Mouse (Mus musculus): ENCODE measurements at regions not wholly inside any gene's neighbourhood (a gene's known extent, or its start where the extent isn't known, plus 50 kb on each side); places are given as distances from the start of the nearest gene placed in this dataset.
A peak's percentile ranks its signal among the peaks of the same experiment; 100 is the strongest.

DNA sequence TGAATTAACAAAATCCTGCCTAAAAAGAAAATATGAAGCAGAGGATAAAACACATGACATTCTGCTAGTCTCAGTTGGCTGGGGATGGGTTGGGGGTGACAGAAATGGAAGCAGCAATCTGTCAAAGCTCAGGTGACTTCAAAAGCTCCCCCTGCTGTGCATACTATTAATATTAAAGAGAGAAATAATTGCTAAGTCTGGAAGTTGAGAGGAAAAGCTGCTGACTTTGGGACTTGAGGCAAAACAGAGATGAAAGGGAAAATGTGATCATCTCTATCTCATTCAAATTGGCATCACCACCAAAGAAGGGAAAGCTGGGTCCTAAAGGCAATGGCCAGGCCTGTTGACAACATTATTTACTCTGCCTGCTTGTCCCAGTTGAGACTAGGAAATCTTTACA is 90.8 kb downstream of the Rpe65 start:
- no peak for DNase-seq

- peak in 1 of 2 experiments; percentile 4 for DNase-seq
Measured at GRCm38 (mm10) chr3:159724340-159725119, 114.9 kb upstream of the Wls start.

DNA sequence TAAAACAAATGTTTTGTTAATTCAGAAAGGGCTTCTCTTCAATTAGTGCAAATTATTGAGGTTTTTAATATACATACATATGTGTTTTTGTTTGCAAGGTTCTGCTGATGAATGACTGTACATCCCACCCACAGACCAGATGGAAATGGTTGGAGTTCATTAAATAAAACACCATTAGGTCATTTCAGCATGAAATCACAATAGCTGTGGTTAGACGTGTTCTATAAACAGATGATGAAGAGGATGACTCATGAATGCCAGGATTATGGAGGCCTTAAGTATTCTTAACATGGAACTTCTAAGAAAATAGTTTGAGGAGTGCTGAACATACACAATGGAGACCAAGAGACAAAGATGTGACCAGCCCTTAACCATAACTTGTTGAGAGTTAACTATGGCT is 107.3 kb upstream of the Wls start:
- DNase-seq, result no peak

GRCm38 (mm10) chr3:159733141-159733540 is 106.3 kb upstream of the Wls start:
- no peak for DNase-seq

DNA sequence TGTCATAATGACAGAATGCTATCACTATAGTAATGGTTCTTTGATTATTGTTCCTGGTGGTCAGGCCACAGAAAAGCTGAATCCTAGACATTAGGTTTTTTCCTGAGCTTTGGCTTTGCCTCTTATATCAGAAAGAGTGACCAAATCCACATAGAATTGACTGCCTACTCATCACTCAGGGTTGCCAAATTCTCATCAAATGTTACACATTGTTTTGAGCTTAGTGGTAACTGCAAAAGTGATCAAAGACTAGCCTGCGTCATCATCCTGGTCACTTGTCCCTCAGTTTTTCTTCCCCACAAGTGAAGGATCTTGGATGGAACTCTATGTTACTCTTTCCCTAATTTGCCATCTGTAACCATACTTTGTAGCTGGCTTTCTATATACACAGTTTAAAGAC is 104.9 kb upstream of the Wls start:
- no peak for DNase-seq

DNA sequence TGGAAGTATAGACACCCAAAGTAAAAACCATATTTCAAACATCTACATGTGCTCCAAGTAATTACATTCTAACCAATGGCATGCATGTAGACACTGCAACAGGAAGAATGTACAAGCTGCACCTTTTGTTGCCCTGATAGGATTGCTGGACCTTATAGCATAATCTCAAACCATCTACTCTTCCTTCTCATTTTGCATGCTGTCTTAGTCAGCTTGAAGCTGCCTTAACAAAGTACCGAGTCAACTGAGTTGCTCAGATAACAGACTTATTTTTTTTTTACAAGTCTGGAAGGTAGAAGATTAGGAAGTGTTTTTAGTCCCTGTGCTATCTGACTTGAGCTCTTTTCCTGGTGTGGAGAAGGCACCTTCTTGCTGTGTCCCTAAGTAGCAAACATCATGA is 103.4 kb upstream of the Wls start:
- DNase-seq, result no peak

- DNase-seq, result no peak
Measured at GRCm38 (mm10) chr3:159740600-159741279, 98.7 kb upstream of the Wls start.

DNA sequence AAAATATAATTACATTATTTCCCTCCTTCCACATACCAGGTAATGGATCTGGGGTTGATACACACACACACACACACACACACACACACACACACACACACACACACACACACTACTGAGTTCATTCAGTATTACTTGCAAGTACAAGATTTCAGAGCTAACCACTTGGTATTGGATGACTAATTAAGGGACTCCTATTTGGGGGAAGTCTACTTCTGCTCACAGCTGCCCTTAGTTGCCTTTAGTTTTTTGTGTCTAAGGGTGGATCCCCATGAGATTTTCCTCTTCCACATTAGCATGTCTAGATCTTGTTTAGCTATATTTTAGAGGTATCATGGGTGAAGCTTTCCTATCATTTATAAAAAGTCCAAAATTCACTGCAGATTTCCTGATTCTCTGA is 97.7 kb upstream of the Wls start:
- no peak for DNase-seq

- DNase-seq, result no peak
Measured at GRCm38 (mm10) chr3:159759740-159760139, 79.7 kb upstream of the Wls start.

GRCm38 (mm10) chr3:159760293-159760692 is 79.2 kb upstream of the Wls start:
- no peak for DNase-seq

- no peak for DNase-seq
Measured at GRCm38 (mm10) chr3:159760949-159761348, 78.5 kb upstream of the Wls start.

GRCm38 (mm10) chr3:159782222-159782844 is 57.1 kb upstream of the Wls start:
- peak in 1 of 2 experiments; percentile 7 for DNase-seq

- DNase-seq, result no peak
Measured at GRCm38 (mm10) chr3:159787776-159788175, 51.7 kb upstream of the Wls start.
